Mouse (Mus musculus): ENCODE data around the gene Nphp3. TPM values are rescaled to one million over a fixed set of nuclear protein-coding genes. Genes with fewer than 3 reads are reported as not detected.
A peak's percentile ranks its signal among the peaks of the same experiment; 100 is the strongest.

Gene Nphp3
- 4.3 and 6.2 TPM in 2 replicates for polyA plus RNA-seq (2015; fragmentation: Nextera tagmentation; extraction: Ambion mirVana)

- H3K9ac ChIP-seq (replicated peaks; ENCODE audit: low read length) = peak within 1 kb of the TSS; percentile 70
- peak within 1 kb of the TSS; percentile 97 for H3K27ac ChIP-seq (ENCODE audit: low read length)
- H3K4me2 ChIP-seq (replicated peaks; ENCODE audit: low read depth, low read length) = peak within 1 kb of the TSS; percentile 77
- peak within 1 kb of the TSS; percentile 64 for H3K4me3 ChIP-seq (ENCODE audit: low read length)
- peaks cover 11% of the 10 kb centered on the region for H3K36me3 ChIP-seq (ENCODE audit: insufficient read depth, low read length)
- H3K9me3 ChIP-seq (ENCODE audit: low read length) = no peaks in the 10 kb centered on the region
- peaks cover 19% of the 10 kb centered on the region for H3K4me1 ChIP-seq (ENCODE audit: insufficient read depth, low read length)
- H3K27me3 ChIP-seq (ENCODE audit: insufficient read depth, low read length) = no peaks in the 10 kb centered on the region
- peak; percentile 98 for ATAC-seq (ENCODE audit: low FRiP score, low TSS enrichment)
- WGBS = 1% methylated on average over 55 of the region's 55 CpGs
Measured at GRCm38 (mm10) chr9:104001921-104002859, at the start of gene Nphp3. Gene Nphp3 (plus strand): TSS chr9:104002544.

- Histone ChIP-seq H3K36me3 (ENCODE audit: insufficient read depth, low read length) (no peaks in the 10 kb centered on the region), H3K9ac (replicated peaks; ENCODE audit: low read length) (no peak overlapping the region), H3K27ac (ENCODE audit: low read length) (no peak overlapping the region), H3K27me3 (ENCODE audit: insufficient read depth, low read length) (no peaks in the 10 kb centered on the region), H3K4me3 (ENCODE audit: low read length) (no peak overlapping the region), H3K9me3 (ENCODE audit: low read length) (no peaks in the 10 kb centered on the region), H3K4me2 (replicated peaks; ENCODE audit: low read depth, low read length) (no peak overlapping the region), H3K4me1 (ENCODE audit: insufficient read depth, low read length) (no peaks in the 10 kb centered on the region)
- WGBS = 82% methylated on average over 6 of the region's 6 CpGs
- ATAC-seq (ENCODE audit: low FRiP score, low TSS enrichment) = no peak
Measured at GRCm38 (mm10) chr9:103958722-103959121, 43.6 kb upstream of the Nphp3 start.

GRCm38 (mm10) chr9:103959989-103960388 lies 42.4 kb upstream of the Nphp3 start:
- no peak overlapping the region for H3K4me2 ChIP-seq (replicated peaks; ENCODE audit: low read depth, low read length)
- 74% methylated on average over 10 of the region's 10 CpGs for WGBS
- H3K9me3 ChIP-seq (ENCODE audit: low read length) = no peaks in the 10 kb centered on the region

GRCm38 (mm10) chr9:103996496-103996895 lies 5.8 kb upstream of the Nphp3 start:
- no peaks in the 10 kb centered on the region for H3K9me3 ChIP-seq (ENCODE audit: low read length)
- no peak overlapping the region for H3K9ac ChIP-seq (replicated peaks; ENCODE audit: low read length)
- 8% methylated on average over 2 of the region's 2 CpGs for WGBS
- no peak for ATAC-seq (ENCODE audit: low FRiP score, low TSS enrichment)
- no peaks in the 10 kb centered on the region for H3K36me3 ChIP-seq (ENCODE audit: insufficient read depth, low read length)
- no peaks in the 10 kb centered on the region; the same call in 1 of the 2 replicates for H3K27me3 ChIP-seq (ENCODE audit: insufficient read depth, low read length)
- H3K4me2 ChIP-seq (replicated peaks; ENCODE audit: low read depth, low read length) = no peak overlapping the region
- no peak overlapping the region for H3K27ac ChIP-seq (ENCODE audit: low read length)
- H3K4me3 ChIP-seq (ENCODE audit: low read length) = no peak overlapping the region
- H3K4me1 ChIP-seq (ENCODE audit: insufficient read depth, low read length) = peaks cover 9% of the 10 kb centered on the region; the same call in 1 of the 2 replicates

More at GRCm38 (mm10) chr9:103959989-103960388, 42.4 kb upstream of the Nphp3 start:
- Histone ChIP-seq H3K27ac (ENCODE audit: low read length) (no peak overlapping the region), H3K4me3 (ENCODE audit: low read length) (no peak overlapping the region), H3K4me1 (ENCODE audit: insufficient read depth, low read length) (no peaks in the 10 kb centered on the region), H3K9ac (replicated peaks; ENCODE audit: low read length) (no peak overlapping the region), H3K36me3 (ENCODE audit: insufficient read depth, low read length) (no peaks in the 10 kb centered on the region), H3K27me3 (ENCODE audit: insufficient read depth, low read length) (no peaks in the 10 kb centered on the region)
- no peak for ATAC-seq (ENCODE audit: low FRiP score, low TSS enrichment)

GRCm38 (mm10) chr9:104000601-104001000 lies 1.7 kb upstream of the Nphp3 start:
- 40% methylated on average over 3 of the region's 3 CpGs for WGBS

GRCm38 (mm10) chr9:104002913-104003330 lies 578 bp downstream of the Nphp3 start:
- Histone ChIP-seq H3K36me3 (ENCODE audit: insufficient read depth, low read length) (peaks cover 11% of the 10 kb centered on the region), H3K9ac (replicated peaks; ENCODE audit: low read length) (peak overlapping the region; percentile 70), H3K9me3 (ENCODE audit: low read length) (no peaks in the 10 kb centered on the region), H3K4me2 (replicated peaks; ENCODE audit: low read depth, low read length) (peak overlapping the region; percentile 61), H3K4me3 (ENCODE audit: low read length) (peak overlapping the region; percentile 64), H3K4me1 (ENCODE audit: insufficient read depth, low read length) (peaks cover 19% of the 10 kb centered on the region), H3K27me3 (ENCODE audit: insufficient read depth, low read length) (no peaks in the 10 kb centered on the region), H3K27ac (ENCODE audit: low read length) (peak overlapping the region; percentile 66)
- ATAC-seq (ENCODE audit: low FRiP score, low TSS enrichment) = peak; percentile 46
- under 1% methylated on average over 37 of the region's 37 CpGs for WGBS

More at GRCm38 (mm10) chr9:104000601-104001000, 1.7 kb upstream of the Nphp3 start:
- Histone ChIP-seq H3K36me3 (ENCODE audit: insufficient read depth, low read length) (peaks cover 3% of the 10 kb centered on the region), H3K9ac (replicated peaks; ENCODE audit: low read length) (no peak overlapping the region), H3K27me3 (ENCODE audit: insufficient read depth, low read length) (no peaks in the 10 kb centered on the region; the same call in 1 of the 2 replicates), H3K9me3 (ENCODE audit: low read length) (no peaks in the 10 kb centered on the region), H3K4me3 (ENCODE audit: low read length) (no peak overlapping the region), H3K4me2 (replicated peaks; ENCODE audit: low read depth, low read length) (no peak overlapping the region), H3K4me1 (ENCODE audit: insufficient read depth, low read length) (peaks cover 19% of the 10 kb centered on the region), H3K27ac (ENCODE audit: low read length) (no peak overlapping the region)
- ATAC-seq (ENCODE audit: low FRiP score, low TSS enrichment) = no peak

GRCm38 (mm10) chr9:104014526-104014925 lies 12.2 kb downstream of the Nphp3 start:
- no peak overlapping the region for H3K4me3 ChIP-seq (ENCODE audit: low read length)
- WGBS = 79% methylated on average over 1 of the region's 1 CpGs
- no peaks in the 10 kb centered on the region for H3K4me1 ChIP-seq (ENCODE audit: insufficient read depth, low read length)
- H3K27me3 ChIP-seq (ENCODE audit: insufficient read depth, low read length) = no peaks in the 10 kb centered on the region
- no peaks in the 10 kb centered on the region for H3K9me3 ChIP-seq (ENCODE audit: low read length)
- no peak overlapping the region for H3K9ac ChIP-seq (replicated peaks; ENCODE audit: low read length)
- ATAC-seq (ENCODE audit: low FRiP score, low TSS enrichment) = no peak
- peaks cover 29% of the 10 kb centered on the region for H3K36me3 ChIP-seq (ENCODE audit: insufficient read depth, low read length)
- no peak overlapping the region for H3K27ac ChIP-seq (ENCODE audit: low read length)
- no peak overlapping the region for H3K4me2 ChIP-seq (replicated peaks; ENCODE audit: low read depth, low read length)

- H3K4me2 ChIP-seq (replicated peaks; ENCODE audit: low read depth, low read length) = no peak overlapping the region
- ATAC-seq (ENCODE audit: low FRiP score, low TSS enrichment) = no peak
- H3K27me3 ChIP-seq (ENCODE audit: insufficient read depth, low read length) = no peaks in the 10 kb centered on the region
- H3K4me1 ChIP-seq (ENCODE audit: insufficient read depth, low read length) = no peaks in the 10 kb centered on the region
- H3K27ac ChIP-seq (ENCODE audit: low read length) = no peak overlapping the region
- no peak overlapping the region for H3K4me3 ChIP-seq (ENCODE audit: low read length)
- H3K36me3 ChIP-seq (ENCODE audit: insufficient read depth, low read length) = peaks cover 35% of the 10 kb centered on the region
- 93% methylated on average over 10 of the region's 10 CpGs for WGBS
- no peak overlapping the region for H3K9ac ChIP-seq (replicated peaks; ENCODE audit: low read length)
- H3K9me3 ChIP-seq (ENCODE audit: low read length) = no peaks in the 10 kb centered on the region
Measured at GRCm38 (mm10) chr9:104021026-104021425, 18.7 kb downstream of the Nphp3 start.

GRCm38 (mm10) chr9:104027186-104027585 lies 24.8 kb downstream of the Nphp3 start:
- no peaks in the 10 kb centered on the region for H3K27me3 ChIP-seq (ENCODE audit: insufficient read depth, low read length)
- H3K27ac ChIP-seq (ENCODE audit: low read length) = no peak overlapping the region
- WGBS = 95% methylated on average over 8 of the region's 8 CpGs
- no peak overlapping the region for H3K9ac ChIP-seq (replicated peaks; ENCODE audit: low read length)
- H3K4me3 ChIP-seq (ENCODE audit: low read length) = no peak overlapping the region
- H3K9me3 ChIP-seq (ENCODE audit: low read length) = peaks cover 5% of the 10 kb centered on the region; the same call in 1 of the 2 replicates
- H3K4me1 ChIP-seq (ENCODE audit: insufficient read depth, low read length) = no peaks in the 10 kb centered on the region
- no peak for ATAC-seq (ENCODE audit: low FRiP score, low TSS enrichment)
- no peak overlapping the region for H3K4me2 ChIP-seq (replicated peaks; ENCODE audit: low read depth, low read length)
- peaks cover 33% of the 10 kb centered on the region for H3K36me3 ChIP-seq (ENCODE audit: insufficient read depth, low read length)

GRCm38 (mm10) chr9:104029861-104030260 lies 27.5 kb downstream of the Nphp3 start:
- Histone ChIP-seq H3K9ac (replicated peaks; ENCODE audit: low read length) (no peak overlapping the region), H3K27me3 (ENCODE audit: insufficient read depth, low read length) (no peaks in the 10 kb centered on the region), H3K27ac (ENCODE audit: low read length) (no peak overlapping the region), H3K4me1 (ENCODE audit: insufficient read depth, low read length) (no peaks in the 10 kb centered on the region), H3K4me2 (replicated peaks; ENCODE audit: low read depth, low read length) (no peak overlapping the region), H3K4me3 (ENCODE audit: low read length) (no peak overlapping the region), H3K9me3 (ENCODE audit: low read length) (peaks cover 5% of the 10 kb centered on the region; the same call in 1 of the 2 replicates), H3K36me3 (ENCODE audit: insufficient read depth, low read length) (peaks cover 27% of the 10 kb centered on the region)
- 87% methylated on average over 11 of the region's 11 CpGs for WGBS
- ATAC-seq (ENCODE audit: low FRiP score, low TSS enrichment) = no peak

Data from kidney, embryonic 16.5 days (tissue).